Mouse (Mus musculus) spleen, postnatal 10 days (tissue): ENCODE measurements around the gene Cuedc2.

Experiments
- DNase-seq, 2 experiments: peaks; one replicate each; pipeline ENCODE4 v3.0.0; 2021 to 2022; ENCODE audit warnings: low spot score in 2 of 2

Cuedc2 gene

DNA sequence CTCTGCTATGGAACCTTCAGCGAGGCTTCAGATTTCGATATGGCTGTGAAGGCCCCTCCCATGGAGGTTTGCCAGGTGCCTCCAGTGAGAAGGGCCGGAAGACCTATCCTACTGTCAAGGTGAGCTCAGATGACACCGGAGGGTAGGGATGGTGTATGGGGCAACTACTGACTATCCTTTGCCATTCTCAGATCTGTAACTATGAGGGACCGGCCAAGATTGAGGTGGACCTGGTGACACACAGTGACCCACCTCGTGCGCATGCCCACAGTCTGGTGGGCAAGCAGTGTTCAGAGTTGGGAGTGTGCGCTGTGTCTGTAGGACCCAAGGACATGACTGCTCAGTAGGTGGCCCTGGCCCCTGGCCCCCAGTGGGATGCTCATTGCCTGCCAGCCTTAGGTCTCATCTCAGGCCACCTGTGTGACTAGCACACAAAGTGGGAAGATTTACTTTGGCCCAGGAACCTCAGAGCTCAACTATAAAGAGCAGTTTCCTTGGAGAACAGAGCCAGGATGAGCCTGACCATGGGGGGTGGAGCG lies 31.7 kb downstream of the Cuedc2 start:
- peak; percentile 5 to 17 for DNase-seq

DNA sequence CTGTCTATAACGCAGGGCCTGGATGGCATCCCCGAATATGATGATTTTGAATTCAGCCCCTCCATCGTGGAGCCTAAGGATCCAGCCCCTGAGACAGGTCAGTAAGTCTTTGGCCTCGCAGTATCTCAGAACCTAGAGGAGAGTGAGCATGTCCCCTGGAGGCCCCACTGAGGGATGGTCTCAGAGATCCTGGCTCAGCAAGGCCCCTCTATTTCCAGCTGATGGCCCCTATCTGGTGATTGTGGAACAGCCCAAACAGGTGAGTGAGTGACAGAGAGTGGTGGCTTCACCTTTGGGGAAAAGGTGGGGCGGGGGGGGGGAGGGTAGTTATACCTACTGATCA lies 32.3 kb downstream of the Cuedc2 start:
- DNase-seq, result peak in 1 of 2 experiments; percentile 21

DNA sequence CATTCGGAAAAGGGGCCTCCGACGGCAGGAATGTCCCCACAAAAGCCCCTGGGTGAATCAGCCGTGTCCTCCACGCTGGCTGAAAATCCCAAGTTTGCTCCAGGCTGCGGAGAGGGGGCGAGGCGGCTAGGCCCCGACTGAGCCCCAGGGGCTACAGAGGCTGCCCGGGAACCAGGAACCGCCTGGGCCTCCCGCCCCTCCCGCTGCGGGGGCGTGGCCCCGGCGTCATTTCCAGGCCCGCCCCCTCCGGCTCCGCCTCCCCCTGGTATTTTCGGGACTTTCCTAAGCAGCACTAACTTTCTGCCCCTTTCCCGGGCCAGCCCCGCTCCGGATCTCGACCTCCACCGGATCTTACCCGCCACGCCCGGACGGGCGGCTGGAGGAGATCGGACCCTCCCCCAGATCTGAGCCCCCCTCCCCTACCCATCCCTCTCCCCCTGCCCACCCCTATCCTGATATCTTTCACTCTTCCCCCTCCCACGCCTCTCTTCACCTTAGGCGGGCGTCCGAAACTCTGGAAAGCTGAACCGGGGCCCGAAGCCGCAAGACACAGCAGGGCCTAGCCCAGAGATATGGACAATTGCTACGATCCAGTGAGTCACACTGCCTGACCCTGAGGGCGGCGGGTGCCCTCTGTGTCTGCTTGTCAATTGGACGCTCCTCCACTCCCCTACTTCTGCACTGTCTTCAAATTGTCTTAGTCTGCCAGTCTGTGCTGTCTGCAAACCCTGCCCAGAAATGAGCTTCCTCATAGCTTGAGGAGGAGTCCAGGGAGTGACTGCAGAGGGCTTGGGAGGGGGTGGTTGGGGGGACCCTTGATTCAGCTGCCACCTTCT lies 32.9 kb downstream of the Cuedc2 start:
- peak; percentile 88 to 93 for DNase-seq

DNA sequence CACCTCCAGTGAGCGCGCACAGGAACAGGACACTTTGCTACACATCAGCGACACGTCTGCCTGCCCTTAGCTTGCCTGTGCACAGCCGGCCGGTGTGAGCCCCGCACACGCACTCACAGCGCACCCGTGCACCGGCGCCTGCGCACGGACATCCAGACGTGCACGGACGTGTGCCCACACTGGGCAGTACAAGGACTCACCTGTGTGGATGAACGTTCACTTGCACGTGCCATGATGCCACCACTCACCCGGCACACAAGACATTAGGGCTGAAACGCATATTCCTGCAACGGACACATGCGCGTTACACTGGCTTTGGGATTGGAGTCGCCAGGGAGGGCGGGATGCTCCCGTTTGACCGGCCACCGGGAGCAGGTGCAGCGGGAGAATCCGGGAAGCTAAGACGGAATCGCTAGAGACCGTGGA lies 33.6 kb downstream of the Cuedc2 start:
- no peak for DNase-seq

DNA sequence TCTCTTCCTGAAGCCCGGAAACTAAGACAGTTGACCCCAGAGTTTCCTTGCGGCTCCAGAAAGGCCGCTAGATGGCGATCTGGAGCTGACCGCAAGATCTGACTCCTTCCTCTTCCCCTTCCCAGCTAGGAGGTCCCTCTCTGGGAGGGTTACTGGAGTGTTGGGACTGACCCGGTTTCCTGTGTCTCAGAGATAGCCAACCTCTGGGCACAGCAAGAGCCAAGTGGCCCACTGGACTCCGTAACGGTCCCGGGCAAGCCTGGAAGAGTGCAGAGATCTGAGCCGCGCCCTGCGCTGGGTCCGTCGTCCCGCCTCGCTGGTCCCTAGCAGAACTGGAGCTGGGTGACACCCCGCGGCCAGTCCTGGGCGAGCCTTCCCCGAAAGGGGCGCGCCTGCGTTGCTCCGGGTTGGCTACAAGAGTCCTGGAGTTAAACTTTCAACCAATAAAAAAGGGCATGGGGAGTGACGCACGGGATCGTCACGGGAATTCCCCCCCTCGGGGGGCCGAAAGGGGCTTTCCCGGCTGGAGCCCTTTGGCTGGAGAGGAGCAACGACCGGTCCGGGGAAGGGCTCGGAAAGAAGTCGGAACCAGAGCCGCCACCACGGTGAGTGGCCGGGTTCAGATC lies 34.2 kb downstream of the Cuedc2 start, which contains the start of gene Nfkb2:
Nfkb2 (plus strand) TSS at position 105 of the 626 bp plus-strand sequence.
- DNase-seq, result peak; percentile 90 to 92

DNA sequence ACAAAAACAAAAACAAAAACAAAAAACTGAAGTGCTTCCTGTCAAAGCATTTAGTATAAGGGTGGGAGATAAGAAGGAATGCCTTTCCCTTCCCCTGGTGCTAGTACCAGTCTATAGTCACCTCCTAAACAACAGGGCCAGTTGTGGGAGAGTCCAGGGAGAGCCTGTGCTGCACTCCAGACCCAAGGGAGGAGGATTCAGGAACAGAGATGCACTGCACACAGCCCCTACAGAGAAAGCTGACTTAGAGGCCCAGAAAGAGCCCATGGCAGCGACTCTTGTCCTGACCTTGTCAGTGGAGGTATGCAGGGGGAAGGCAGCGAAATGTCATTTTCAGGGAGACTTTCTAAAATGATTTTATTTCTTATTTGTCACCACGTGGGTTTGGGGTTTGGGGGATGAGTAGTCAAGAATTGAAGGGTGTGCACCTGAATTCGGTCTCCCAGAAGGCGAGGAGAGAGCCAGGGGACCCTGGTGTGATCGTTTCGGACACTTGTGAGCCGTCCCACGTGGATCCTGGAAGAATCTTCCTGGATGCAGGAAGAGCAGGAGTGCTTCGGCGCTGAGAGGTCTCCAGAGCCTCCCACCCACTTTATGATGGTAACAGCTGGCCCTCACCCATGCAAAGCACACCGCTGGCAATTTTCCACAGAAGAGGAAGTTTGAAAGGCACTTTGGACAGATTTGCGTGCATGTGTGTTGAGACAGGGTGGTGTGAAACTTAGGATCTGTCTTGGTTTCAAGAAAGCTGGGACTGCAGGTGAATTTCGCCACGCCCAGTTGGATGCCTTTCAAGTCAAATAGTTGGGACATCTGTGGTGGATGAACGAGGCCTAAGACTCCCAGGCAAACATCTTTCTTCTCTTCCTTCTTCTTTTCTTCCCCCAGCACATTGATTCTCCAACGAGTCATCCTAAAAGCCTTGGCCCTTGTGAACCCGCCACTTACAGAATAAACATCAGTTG lies 35.0 kb downstream of the Cuedc2 start:
- DNase-seq, result peak; percentile 4 to 16

DNA sequence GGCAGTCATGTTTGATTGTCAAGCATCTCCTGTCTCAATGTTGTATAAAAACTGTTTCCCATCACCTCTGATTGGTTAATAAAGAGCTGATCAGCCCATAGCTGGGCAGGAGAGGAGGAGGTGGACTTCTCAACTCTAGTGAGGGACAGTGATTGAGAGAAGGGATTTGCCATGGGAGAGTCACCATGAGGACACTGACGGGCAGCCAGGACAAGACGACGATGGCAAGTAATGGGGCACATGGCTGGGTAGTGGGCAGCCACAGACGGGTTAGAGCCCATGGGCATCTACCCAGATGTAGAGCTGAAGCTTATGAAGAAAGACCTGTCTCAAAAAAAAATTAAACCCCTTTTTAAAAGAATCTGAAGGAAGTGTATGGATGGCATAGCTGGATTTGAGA lies 36.0 kb downstream of the Cuedc2 start:
- DNase-seq, result no peak

DNA sequence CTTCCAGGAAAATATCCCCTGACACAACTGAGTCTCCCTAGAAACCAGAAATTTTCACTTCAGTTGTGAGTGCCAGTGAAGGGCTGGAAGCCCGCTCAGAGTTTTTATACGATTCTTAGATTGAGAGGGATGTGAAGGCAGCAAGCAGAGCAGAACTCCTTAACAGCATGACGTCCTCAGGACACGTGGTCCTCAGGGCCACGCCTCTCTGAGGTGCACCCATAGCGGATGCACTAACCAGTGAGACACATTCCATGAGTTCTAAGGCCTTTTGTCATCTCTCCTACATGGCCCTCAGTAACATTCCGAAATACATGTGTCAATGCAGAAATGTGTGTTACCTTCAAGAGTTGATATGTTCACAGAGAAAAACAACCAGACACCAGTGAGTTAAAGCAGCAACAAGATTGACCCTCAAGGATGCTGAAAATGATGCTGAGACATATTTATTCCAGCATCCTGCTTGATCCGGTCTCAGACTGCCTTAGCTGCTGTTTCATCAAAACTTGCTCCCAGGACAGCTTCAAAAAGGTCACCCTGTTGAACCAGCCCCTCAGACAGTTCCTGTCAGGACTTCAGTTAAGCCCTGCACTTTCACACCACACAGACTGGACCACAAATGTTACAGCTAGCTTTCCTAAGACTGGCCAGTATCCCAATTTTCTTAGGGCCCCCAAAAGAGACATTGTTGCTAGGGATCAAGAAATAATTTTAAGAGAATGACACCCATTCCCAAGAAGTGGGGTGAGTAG lies 38.0 kb downstream of the Cuedc2 start:
- DNase-seq, result peak in 1 of 2 experiments; percentile 9

DNA sequence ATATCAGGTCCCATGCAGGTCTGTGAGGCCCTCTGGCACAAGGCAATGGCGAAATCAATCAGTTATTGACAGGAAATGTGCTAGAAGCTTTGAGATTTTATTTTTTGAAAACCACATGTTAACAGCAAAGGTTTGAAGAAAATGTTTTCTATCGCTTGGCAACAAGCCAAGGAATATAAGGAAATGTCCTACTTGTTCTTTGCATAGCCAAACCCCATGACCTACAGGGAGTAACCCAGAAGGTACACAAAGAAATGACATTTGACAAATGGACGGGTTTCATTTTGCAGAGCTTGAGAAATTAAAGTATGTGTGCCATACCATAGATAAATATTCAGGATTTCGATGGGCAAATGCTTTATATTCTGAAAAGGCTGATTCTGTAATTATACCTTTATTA lies 41.6 kb downstream of the Cuedc2 start:
- no peak for DNase-seq

DNA sequence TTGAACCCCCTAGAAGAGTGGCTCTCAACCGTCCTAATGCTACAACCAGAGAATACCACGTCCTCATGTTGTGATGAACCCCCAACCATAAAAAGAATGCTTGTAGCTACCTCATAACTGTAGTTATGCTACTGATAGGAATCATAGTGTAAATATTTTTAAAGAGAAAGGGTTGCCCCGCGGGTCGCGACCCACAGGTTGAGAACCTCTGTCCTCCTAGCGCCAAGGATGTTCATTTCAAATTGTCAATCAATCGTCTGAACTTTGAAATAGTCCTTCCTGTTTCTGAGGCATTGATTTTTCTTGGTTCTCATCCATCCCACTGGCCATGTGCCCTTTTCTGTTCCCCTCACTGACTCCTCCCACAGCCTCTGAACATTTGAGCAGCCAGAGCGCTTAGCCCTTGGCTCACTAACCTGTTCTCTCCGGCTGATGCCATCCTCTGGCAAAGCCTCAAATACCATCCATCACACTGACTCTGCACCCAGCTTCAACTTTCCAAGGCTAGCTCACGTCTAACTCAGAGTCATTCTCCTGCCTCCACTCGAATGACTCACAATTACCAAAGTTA lies 47.9 kb downstream of the Cuedc2 start:
- no peak for DNase-seq

DNA sequence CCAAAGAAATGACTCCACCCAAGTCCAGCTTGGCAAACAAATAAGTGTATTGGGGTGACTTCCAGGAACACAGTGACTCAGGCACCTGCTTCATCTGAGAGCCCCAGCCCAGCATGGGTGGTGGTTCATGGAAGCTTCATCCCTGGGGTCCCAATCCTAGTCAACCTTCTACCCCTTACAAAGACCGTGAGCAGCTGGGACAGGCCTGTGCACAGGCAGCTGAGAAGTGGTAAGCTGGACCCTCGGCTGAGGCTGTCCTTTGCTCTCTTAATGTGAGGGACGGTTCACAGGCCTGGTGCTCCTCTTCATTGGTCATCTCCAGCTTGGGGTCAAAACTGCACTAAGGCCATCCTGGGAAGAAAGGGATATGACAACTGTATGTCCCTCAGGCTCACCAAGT lies 50.9 kb downstream of the Cuedc2 start:
- no peak for DNase-seq

DNA sequence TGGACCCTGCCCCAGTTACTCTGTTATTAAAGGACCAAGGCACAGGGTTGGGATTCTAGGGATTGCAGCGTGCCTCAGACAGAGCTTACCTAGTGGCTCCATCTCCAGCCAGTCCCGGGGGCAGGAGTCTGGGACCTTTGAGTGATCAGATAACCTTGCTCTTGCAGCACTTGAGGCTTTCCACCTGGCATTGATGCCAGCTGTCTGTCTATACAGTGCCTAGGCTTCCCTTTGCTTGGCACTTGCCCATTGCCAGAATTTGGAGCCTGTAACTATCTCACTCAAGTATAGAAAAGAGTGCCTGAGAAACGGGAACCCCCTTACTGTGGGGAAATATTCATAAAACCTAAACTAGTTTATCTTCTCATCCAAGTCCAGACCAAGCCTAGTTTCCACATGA lies 51.6 kb downstream of the Cuedc2 start:
- no peak for DNase-seq

DNA sequence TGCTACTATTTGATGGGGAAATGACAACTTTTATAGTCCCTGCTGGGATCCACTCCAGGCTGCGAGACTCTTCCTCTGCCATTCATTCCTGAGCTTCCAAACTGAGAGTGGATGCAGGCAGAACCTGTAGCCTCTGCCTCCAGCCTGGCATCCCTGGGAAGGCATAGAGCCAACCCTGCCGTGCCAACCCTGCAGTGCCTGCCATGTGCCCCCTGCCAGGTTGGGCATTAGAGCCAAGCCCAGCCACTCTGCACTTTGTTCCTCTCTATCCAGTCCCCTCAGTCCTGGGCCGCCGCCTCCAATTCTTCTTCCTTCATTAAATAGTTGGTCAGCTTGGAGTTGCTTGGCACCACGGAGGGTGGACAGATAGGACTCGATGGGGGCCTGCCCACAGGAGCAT lies 52.5 kb downstream of the Cuedc2 start:
- no peak for DNase-seq

DNA sequence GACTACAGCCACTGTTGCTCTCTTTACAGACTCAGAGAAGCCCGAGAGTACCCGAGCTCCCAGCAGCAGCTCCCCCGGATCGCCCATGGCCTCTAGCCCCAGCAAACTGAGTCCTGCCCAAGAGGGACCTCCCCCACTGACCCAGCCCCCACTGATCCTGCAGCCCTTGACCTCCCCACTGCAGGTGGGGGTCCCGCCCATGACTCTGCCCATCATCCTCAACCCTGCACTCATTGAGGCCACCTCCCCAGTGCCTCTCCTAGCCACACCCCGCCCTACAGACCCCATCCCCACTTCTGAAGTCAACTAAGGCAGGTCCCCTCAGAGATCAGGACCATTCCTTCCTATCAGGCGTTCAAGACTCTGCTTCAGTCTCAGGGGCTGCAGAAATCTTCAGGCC lies 52.9 kb downstream of the Cuedc2 start:
- no peak for DNase-seq

DNA sequence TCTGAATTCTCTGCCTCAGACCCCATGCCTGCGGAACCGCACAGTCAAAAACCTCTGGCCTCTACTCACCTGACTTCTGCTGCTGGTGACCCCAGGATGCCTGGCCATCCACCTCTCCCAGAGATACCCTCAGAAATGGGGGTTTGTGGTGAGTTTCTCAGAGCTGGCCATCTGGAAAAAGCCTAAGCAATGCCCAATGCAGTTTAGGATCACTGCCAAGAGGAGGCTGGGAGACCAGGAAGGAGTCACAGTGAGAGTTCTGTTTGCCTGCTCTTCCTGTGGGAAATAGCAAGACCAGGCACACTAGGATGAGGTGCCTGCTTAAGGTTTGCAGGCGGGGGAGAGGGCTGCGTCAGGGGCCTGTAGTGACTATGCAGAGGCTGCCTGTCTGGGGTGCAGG lies 53.8 kb downstream of the Cuedc2 start:
- DNase-seq, result no peak

DNA sequence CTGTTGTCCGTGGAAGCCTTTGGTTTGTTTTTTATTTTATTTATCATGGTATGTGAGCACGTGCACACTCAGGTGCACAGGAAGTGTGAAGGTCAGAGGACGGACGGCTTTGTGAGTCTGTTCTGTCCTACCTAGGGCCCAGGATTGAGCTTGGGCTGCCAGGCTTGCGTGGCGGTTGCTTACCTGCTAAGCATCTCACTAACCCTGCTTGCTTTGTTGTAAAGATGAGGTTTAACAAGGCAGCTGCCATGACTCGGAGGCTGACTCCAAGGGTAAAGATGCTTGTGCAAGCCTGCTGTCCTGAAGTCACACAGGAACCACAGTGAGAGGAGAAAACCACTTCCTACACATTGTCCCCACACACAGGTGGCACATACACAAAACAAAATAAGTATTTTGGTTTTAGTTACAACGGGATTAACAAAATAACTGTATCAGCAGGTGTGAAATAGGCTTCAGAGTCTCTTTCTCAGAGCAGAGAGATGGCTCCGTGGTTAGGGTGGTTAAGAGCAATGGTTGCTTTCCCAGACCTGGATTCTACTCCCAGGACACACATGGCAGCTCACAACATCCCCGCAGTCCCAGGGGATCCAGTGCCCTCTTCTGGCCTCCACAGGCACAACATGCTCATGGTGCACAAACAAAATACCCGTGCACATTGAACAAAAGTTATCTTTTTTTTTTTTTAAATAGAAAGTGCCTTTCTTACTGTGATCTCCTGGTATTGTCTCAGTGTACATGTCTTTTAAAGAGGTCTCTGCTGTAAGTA lies 56.2 kb downstream of the Cuedc2 start:
- no peak for DNase-seq
